Mouse (Mus musculus) adrenal gland, postnatal 25 days (tissue): ENCODE measurements at regions not wholly inside any gene's neighbourhood (a gene's known extent, or its start where the extent isn't known, plus 50 kb on each side); places are given as distances from the start of the nearest gene placed in this dataset.

Experiments
- DNase-seq: peaks from one replicate; pipeline ENCODE4 v3.0.0; 2021; ENCODE audit warnings: mixed read lengths

GRCm38 (mm10) chr16:97304156-97304735, 52.3 kb upstream of the Bace2 start:
- no peak for DNase-seq
